Mouse (Mus musculus): ENCODE measurements around the gene Syde2.

DNA sequence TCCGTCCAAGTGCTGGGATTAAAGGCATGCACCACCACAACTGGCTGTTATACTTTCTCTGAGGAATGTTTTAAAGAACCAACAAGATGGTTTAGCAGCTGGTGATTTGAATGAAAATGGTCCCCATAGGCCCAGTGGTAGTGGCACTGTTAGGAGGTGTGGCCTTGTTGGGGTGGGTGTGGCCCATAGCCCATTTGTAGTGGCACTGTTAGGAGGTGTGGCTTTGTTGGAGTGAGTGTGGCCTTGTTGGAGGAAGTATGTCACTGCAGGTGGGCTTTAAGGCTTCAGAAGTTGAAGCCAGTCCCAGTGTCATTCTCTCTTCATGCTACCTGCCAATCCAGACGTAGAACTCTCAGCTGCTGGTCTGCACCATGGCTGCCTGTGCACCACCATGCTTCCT lies 40.7 kb downstream of the Syde2 start:
- TF ChIP-seq CTCF (IDR thresholded peaks at IDR 0.05; ENCODE audit: borderline replicate concordance, extremely low read depth, insufficient read depth, insufficient read length) (no peak), POLR2A (IDR thresholded peaks at IDR 0.05; ENCODE audit: borderline replicate concordance, extremely low read depth, insufficient read depth, insufficient read length, poor library complexity, severe bottlenecking) (no peak)
